Mouse (Mus musculus) ovary, adult 18-20 months (tissue): ENCODE measurements around the gene Aes.

ENCODE experiments used
- DNase-seq: peaks from one replicate; pipeline ENCODE4 v3.0.0; 2022; ENCODE audit warnings: low spot score, mixed read lengths

The Aes gene

GRCm38 (mm10) chr10:81597137-81597950 lies 38.1 kb downstream of the Aes start:
- DNase-seq: peak; percentile 68

- no peak for DNase-seq
Observed at GRCm38 (mm10) chr10:81598342-81598741, 39.1 kb downstream of the Aes start.

GRCm38 (mm10) chr10:81598871-81599270 lies 39.6 kb downstream of the Aes start:
- no peak for DNase-seq

GRCm38 (mm10) chr10:81599630-81600029 lies 40.3 kb downstream of the Aes start:
- no peak for DNase-seq

GRCm38 (mm10) chr10:81600096-81600495 lies 40.8 kb downstream of the Aes start:
- no peak for DNase-seq

- DNase-seq: peak; percentile 95
Observed at GRCm38 (mm10) chr10:81600738-81601203, 41.5 kb downstream of the Aes start, which contains the start of gene Tle6. Gene Tle6 (minus strand): TSS chr10:81601073.

- no peak for DNase-seq
Observed at GRCm38 (mm10) chr10:81601396-81601905, 42.2 kb downstream of the Aes start.

GRCm38 (mm10) chr10:81602741-81603151 lies 43.5 kb downstream of the Aes start:
- no peak for DNase-seq

- no peak for DNase-seq
Observed at GRCm38 (mm10) chr10:81604019-81604967, 45.0 kb downstream of the Aes start.

GRCm38 (mm10) chr10:81604968-81605665 lies 45.8 kb downstream of the Aes start:
- peak; percentile 74 for DNase-seq

- DNase-seq: no peak
Observed at GRCm38 (mm10) chr10:81605666-81605973, 46.3 kb downstream of the Aes start.

GRCm38 (mm10) chr10:81605974-81606751 lies 46.9 kb downstream of the Aes start, which contains the start of gene BC025920:
Gene BC025920 (plus strand): TSS chr10:81606270.
- DNase-seq: peak; percentile 96

- DNase-seq: no peak
Observed at GRCm38 (mm10) chr10:81608308-81608707, 49.0 kb downstream of the Aes start.

- DNase-seq: no peak
Observed at GRCm38 (mm10) chr10:81612779-81613178, 53.5 kb downstream of the Aes start.

GRCm38 (mm10) chr10:81615486-81615885 lies 56.2 kb downstream of the Aes start:
- DNase-seq: no peak
